Mouse (Mus musculus): ENCODE data around the gene H6pd.

H6pd gene

DNA sequence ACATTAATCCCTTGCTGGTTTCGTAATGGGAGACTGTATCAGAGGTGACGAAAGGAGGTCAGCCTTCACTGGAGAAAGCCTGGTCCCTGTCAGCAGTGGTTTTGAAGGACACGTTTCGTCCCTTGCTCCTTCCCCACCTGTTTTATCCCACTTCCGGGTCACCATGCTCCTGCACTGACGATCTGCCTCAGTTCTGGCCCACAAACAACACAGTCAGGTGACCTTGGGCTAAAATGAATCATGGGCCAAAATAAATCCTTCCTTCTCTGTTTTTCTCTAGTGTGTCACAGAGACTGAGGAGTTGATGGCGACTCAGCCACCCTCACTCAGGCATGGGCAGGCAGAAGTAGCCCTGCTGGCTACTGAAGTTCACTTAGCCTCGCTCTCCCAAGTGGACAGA is 33.5 kb downstream of the H6pd start:
- DNase-seq (ENCODE audit: low spot score), result no peak

DNA sequence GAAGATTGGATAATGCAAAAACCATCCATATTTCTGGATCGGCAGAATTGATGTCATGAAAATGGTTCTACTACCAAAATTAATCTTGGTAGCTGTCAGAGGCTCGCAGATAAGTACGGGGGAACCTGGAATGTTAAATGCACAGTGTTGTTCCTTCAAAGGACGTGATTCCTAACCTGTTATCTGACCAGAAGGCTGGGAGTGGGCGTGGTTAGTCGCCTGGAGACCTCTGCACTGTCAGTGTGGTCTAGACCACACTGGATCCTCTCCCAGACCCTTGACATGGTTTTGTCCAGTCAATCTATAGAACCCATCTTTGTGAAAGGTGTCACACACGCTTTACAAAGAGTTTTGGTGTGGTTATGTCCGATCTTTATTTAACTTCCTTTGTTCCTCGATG is 37.4 kb downstream of the H6pd start:
- DNase-seq (ENCODE audit: low spot score), result no peak

DNA sequence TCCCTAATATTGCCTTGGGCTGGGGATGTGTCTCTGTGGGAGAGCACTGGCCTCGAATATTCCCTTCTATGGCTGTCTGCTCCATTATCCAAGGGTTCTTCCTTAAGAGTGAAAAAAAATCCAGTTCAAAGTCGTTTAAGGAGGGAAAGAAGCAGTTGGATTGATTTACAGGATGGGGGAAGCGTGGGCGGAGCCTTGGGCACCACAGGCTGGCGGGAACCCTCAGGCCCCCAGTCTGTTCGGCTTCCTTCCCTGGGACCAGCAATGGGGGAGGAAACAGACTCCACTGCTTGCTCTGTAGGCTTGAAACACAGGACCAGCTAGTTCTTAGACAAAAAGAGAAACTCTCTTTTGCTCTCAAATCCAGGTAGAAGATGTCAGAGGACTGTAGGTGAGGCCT is 40.3 kb downstream of the H6pd start:
- no peak for DNase-seq (ENCODE audit: low spot score)

DNA sequence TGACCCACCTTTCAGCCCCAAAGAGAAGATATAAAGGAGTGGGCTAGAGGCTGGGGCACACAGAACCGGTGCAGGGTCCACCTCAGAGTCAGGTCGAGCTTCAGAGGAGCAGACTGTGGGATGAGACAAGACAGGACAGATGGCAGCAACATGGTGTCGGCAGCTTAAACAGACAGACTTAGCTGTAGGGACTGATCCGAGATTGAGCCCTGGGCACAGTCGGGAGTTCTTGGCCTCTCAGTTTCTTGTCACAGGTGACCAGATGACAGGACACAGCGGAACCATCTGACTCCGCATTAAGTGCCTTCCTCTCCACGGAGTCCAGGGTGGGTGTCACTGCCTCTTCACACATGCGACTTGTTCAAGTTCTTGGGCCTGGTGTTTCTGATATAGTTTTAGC is 41.9 kb downstream of the H6pd start:
- no peak for DNase-seq (ENCODE audit: low spot score)

DNA sequence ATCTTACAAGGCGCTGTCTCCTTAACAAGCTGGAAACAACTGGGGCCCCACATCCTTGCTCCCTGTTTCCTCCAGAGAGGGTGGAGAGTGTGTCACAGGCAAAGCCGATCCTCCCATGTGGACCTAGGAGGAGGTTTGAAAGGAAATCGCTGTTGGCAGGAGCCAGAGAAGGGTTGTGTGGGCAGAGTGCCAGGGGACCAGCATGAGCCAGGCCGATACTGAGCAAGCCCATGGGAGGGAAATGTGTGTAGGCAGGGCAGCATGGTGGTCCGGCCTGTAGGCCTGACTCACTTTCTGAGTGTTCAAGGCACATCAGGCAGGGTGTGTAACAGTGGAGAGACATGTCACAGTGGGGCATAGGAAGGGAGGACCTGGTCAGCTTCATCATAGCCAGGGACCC is 42.6 kb downstream of the H6pd start:
- DNase-seq (ENCODE audit: low spot score), result no peak

DNA sequence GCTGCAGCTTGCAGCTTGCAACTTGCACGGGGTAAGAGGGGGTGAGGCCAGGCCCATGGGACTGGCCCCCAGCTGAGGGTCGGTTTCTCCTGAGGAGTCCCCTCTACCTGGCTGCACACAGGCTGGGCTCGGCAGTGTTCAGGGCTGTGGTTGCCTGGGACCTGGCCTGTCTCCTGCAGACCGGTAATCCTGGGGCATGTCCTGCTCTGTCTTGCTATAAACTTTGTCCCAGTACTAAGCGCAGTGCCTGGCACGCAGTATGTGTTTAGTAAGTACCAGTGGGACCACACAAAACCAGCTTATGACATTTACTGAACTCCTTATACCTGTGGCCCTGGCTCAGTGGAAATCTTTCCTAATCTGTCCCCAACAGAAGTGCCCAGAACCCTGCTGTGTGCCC is 43.2 kb downstream of the H6pd start:
- DNase-seq (ENCODE audit: low spot score), result no peak

DNA sequence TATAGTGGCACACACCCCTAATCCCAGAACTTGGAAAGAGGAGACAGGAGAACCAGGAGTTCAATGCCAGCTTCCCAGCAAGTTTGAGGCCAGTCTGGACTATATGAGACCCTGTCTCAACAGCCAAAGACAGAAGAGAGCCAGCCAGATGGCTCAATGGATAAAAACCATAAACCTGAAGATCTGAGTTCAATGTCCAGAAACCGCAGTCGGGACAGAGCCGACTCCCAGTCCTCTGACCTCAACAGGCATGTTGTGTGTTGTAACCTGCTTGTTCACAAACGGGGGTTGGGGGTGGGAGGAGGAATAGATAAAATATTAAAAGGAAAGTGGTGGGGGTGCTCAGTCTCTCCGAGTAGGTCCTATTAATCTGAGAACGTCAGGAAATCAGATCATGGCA is 43.6 kb downstream of the H6pd start:
- DNase-seq (ENCODE audit: low spot score), result no peak

DNA sequence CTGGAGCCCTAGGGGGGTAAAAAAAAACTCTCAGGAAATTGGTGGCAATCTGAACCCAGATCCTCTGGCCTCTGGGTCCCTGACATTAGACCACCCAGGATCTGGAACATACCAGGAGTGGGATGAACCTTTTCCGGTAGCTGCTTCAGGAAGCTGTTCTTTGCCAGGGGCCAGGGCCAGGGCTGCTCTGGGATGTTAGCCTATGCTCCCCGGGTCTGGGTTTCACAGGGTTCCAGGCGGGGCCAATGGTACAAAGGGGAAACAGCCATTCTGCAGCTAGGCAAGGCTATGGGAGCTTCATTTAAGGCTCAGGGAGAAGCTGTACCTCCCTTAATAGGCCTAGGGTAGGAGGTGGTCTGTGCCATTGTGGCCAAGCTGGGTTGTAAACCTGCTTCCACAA is 44.1 kb downstream of the H6pd start:
- DNase-seq (ENCODE audit: low spot score), result no peak

DNA sequence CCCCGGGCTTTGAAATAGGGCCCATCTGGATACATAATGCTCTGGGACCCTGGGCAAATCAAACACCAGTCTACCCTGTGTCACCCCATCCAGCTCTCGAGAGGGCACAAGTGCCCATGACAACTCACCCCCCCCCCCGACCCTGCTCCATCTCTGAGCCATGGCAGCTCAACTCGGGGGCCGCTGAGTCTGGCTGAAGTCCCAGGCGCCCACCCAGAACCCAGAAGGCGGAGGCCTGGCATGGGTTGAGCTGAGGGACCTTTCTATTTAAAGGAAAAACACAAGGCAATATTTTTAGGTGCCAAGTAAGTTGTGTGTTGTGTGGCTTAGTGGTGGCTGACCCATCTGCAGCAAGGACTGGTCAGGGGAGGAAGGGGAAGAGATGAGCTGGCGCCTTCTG is 44.5 kb downstream of the H6pd start:
- no peak for DNase-seq (ENCODE audit: low spot score)

DNA sequence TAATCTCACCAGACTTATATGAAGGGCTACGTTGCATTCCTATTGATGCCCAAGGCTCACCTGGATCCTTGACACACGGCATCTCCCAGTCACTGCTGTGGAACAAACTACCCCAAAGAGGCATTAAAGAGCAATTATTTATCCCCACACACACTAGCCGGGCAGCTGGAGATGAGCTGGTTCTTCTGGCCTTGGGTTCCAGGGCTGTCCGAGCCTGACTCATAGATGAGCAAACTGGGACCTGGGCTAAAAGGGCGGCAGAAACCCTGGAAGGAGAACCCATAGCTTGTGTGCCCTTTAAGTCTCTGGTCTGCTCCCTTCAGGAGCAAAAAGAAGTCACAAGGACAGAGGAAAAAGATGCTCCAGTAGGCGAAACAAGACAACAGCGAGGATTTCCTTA is 48.4 kb downstream of the H6pd start:
- no peak for DNase-seq (ENCODE audit: low spot score)

DNA sequence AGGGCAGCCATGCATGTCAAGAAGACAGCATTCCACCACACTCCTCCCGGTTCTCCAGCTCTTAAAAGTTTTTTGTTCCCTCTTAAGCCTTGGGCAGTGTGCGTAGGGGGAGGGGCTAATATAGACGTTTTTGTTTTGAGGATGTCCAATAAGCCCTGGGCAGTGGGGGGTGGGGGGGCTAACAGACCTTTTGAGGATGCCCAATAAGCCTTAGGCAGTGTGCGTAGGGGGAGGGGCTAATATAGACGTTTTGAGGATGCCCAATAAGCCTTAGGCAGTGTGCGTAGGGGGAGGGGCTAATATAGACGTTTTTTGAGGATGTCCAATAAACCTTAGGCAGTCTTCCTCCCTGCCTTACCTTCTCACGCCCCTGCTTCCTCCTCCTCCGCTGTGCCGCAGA is 49.0 kb downstream of the H6pd start:
- no peak for DNase-seq (ENCODE audit: low spot score)

DNA sequence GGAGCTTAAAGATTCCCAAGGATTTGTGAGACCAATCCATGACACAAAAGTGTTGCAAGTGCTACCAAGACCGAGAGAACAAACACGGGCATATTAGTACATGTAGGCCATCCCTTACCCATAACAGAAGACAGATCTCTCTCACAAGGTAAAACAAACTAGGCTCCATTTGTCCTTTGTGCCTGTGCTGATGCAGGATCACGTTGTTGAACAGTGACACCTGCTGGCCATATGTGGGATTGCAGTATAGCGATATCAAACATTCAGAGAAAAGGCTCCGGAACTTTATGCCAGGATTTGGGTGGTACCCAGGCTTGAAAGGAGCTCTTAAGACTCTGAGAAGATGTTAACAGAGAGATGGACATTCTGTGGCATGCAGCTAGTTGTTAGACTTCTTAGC is 50.3 kb downstream of the H6pd start:
- DNase-seq (ENCODE audit: low spot score), result peak; percentile 51

DNA sequence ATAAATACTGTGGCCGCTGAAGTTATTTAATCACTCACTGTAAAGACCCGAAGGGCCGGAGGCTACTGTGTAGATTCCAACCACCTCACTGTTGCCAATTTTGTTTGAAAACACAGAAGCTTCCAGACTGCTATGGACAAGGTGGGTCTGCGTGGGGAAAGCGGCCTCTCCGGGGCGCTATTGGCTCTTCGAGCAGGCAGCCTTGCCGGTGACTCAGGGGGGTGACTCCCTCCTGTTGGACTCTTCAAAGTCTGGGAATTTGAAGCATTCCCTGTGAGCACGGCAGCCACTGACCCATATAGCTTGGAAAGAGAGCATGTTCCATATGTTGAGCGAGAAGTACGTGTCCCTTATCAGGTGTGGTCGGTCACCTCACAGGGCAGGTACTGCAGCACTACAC is 52.8 kb downstream of the H6pd start:
- DNase-seq (ENCODE audit: low spot score), result no peak

DNA sequence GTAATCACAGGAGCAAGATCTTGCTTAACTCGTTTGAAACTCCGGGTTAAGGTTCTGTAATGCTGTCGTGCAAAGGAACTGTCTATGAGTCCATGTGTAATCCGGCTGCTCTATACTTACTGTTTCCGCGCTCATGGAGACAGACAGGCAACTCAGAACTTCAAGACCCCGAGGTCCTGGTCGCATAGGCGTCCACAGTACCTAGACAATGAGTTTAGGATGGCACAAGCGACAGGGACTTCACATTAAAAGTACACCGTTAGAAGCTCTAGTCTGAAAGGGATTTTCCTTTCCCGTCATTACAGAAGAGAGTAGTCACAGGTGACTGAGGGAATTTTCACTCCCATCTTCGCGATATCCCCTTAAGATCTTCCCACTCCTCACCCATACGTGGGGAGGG is 53.2 kb downstream of the H6pd start:
- no peak for DNase-seq (ENCODE audit: low spot score)

DNA sequence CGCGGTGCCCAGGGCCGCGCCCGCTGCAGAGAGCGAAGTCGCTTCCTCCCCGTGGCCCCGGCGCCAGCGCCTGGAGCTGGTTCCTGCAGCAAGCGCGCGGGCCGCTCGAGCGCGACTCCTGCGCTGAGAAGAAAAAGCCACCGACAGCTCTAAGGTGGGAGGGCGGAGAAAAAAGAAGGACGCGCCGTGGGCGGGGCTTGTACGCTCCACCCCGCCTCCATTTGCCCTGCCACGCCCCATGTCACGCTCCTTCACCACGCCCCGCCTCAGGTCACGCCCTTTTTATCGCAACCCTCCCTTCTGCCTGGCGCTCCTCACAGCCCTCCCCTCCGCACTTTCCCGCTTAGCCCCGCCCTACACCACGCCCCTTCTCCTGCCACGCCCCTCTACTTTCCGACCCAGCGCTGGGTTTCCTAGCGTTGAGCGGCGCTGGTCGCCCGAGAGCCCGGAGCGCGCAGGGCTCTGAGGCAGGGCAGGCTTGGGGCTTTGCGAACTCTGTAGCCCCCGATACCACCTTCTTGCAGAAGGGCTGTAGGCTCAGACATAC is 53.9 kb downstream of the H6pd start, which contains the start of gene Spsb1:
Spsb1 (minus strand) TSS at position 151 of the 547 bp plus-strand sequence.
- DNase-seq (ENCODE audit: low spot score), result peak; percentile 93

DNA sequence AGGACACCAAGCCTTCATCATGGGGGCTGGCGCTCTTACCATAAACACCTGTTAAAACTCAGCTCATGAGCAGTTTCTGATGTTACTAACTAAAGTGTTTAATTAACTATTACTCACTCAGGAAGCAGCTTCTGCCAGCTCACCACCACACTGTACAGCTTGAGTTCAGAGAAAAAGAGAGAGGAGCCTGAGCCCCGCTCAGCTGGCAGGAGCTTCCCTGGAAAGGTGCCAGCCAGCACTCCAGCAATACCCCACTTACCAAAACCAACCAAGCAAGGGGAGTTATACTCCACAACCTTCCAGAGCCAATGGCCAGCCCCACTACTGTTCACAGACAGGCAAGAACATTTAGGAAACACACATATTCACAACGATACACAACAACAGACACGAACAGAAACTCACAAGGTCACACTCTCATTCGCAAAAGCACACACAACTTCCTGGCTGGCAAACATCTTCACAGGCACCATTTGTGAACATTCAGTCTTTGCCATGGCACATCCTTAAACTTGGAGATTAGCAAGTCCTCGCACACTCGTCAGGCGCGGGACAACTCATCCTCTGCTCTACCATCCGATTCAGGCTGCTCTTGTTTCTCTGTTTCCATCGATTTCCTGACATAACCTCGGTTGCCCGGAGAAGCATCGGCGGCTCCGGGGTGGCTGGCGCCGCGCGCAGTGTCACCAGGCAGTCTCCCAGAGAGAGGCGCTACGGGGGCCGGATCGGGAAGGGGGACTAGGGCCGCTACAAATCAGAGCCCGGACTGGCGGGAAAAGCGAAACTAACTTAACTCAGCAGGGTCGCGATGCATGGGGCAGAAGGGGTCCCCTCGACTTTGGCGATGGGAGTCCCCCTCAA is 55.0 kb downstream of the H6pd start:
- DNase-seq (ENCODE audit: low spot score), result peak; percentile 21

DNA sequence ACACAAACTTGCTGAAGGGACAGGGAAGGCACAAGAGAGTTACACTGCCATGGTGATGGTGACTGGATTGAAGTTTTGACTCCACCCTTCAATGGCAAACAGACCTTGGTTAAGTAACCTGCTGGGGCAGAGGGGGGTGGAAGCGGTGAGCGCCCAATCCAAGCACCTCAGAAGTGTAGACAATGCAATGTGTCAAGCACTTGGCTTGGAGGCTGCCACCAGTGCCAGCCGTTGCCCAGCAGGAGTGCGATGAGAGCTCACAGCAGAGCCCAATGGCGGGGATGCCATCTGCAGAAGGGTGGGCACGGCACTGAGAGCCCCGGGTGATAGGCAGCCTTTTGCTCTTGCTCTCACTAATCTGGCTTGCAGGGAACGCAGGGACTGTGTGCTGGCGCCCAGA is 56.6 kb downstream of the H6pd start:
- DNase-seq (ENCODE audit: low spot score), result no peak

DNA sequence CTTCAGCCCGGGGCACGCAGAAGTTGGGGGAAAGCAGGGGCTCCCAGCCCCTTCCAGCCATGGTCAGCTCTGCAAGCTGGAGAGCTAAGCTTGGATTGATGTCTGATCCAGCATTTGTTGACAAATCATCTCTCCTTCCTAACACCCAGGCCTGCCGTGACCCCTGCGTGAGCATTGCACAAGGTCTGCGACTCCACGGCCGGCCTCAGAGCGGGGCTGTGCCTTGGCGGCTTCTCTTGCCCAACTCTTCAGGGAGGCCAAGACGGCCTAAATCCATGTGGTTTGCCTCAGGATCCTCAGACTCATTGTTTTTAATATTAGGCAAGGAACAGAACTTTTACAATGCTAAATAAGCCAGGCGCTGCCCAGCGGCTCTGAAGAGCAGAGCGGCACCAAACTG is 57.6 kb downstream of the H6pd start:
- no peak for DNase-seq (ENCODE audit: low spot score)

DNA sequence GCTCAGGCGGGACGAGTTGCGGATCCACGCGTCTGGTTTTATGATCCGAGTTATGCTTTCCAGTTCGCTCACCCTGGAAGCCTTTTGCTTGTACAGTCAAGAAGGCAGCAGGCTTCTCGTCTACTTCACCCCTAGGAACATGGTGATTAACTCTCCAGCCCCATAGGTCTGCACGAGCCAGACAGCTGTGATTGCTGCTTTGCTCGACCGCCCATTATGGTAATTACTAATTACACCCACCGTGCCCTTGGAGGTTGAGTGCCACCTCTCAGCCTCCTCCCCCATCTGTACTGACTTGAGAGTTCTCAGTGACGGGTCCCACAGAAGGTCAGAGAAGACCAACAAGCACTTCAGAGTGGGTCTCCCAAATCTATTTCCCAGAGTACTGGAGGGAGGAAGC is 59.1 kb downstream of the H6pd start:
- no peak for DNase-seq (ENCODE audit: low spot score)

DNA sequence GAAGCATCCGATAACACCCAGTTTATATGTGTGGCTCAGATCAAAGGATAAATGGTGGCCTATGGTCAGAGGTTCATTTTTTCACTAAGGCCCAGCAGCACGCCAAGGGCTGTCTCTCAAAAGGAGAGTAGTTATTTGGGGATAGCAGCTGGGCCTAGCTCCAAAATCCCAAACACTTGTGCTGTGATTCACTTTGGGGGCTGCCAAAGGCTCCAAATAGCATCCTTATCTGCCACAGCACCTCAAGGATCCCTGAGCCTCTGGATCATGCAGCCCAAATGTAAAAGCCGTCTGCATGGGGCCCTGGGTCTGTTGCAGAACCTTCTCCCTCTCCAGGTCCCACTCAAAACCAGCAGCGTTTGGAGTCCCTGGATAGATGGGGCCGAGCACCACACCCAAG is 60.7 kb downstream of the H6pd start:
- no peak for DNase-seq (ENCODE audit: low spot score)

DNA sequence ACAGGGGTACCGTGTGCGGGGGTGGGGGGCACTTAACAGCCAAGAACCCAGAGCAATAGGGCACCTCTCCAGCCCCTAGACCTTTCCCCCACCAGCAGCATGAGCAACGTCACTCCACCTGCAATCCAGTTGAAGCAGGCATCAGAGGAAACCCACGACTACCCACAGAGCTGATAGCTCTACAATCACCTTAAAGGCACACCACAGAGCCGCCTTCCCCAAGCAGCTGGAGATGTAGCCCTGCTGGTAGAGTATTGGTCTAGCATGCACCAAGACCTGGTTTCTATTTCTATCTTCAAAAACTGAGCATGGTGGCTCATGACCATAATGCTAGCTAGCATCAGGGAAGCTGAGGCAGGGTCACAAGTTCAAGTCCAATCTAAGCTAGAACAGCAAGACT is 61.4 kb downstream of the H6pd start:
- DNase-seq (ENCODE audit: low spot score), result no peak

DNA sequence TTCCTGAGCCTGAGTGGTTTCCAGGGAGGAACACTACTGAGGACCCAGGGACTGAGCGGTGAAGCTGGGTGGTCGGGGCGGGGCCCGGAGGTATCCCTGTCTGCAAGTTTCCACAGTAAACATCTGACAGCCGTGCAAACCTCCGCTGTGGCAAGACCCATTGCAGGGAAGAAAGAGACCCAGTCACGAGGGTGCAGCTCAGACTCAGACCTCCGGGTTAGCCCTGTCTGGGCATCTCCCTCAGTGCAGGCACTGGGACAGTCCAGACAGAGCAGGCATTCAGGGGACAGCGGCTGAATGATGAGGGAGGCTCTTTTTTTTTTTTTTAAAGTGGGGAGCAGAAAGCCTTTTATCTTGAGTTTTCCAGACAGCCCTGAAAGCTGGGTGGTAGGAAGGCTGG is 63.6 kb downstream of the H6pd start:
- DNase-seq (ENCODE audit: low spot score), result no peak

DNA sequence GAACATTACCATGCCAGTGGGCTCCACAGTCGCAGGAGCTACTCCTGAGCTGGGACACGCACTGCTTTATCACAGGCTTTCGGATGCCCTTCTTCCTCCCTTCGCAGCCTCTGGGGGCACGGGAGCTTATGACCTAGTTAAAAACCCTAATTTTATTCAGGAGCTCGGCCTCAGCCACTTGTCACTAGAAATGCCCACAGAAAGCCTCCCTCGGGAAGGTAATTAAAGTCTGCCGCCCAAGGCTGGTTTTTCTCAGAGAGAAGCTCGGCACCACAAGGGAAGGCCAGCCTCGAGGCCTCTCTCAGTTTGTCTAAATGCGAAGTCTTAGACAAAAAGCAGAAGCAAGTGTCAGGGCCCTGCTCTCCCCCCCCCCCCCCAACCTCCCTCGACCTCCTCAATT is 64.6 kb downstream of the H6pd start:
- no peak for DNase-seq (ENCODE audit: low spot score)
